Mouse (Mus musculus): ENCODE measurements around the gene Fabp1. TPM values are rescaled to one million over a fixed set of nuclear protein-coding genes. Genes with fewer than 3 reads are reported as not detected.

Fabp1 gene
- total RNA-seq, 1 experiment = not detected

DNA sequence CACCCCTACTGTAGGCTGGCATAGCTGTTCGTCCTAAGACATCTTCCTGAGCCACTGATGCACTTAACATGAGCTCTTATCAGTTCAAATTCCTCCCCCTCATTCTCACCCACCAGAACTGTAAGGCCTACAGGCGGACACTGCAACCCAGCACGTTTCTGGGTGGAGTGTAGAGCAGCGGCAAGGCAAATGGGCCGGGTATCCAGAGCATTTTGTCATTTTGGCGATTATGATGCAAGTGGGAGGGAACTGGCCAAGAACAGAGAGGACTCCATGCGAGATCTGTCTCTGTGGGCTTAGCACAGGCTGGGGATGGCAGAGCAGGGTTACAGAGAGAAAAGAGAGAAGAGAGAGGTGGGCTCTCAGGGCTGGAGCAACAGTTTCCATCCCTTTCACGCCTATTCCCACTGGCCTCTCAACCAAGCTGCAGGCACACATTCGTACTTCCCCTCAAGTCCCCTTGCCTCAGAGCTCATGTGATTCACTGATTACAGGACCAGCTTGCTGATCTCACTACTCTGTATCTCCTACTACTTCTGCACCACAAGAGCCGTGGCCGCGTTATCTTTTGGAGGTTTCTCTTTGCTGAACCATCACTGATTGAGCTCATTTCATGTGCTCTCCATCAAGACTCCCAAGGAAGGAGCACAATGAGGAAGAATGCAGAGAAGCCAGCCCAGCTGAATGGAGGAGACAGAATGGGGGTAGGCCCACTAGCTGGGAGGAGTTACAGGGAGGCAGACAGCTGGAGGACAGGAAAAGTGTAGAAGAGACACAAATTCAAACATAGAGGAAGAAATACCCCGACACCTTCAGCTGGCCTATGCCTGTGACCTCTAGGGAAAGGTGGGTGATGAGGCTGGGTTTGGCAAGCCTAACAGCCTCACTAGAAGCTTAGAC, 1.7 kb upstream of the Fabp1 start:
- H3K9ac ChIP-seq (ENCODE audit: insufficient read depth, low read depth, low read length, poor library complexity, severe bottlenecking) = no peak overlapping the region
- no peak overlapping the region for H3K27ac ChIP-seq (ENCODE audit: insufficient read depth, low read depth, low read length, poor library complexity, severe bottlenecking)
- no peak overlapping the region for H3K4me3 ChIP-seq (ENCODE audit: insufficient read depth in 1 of 2, low read depth in 1 of 2, low read length in 2 of 2, poor library complexity in 1 of 2, severe bottlenecking in 1 of 2)
- no peak for TF ChIP-seq MAFK (IDR thresholded peaks at IDR 0.05; ENCODE audit: insufficient read depth, low read depth, low read length)
- no peaks in the 10 kb centered on the region for H3K9me3 ChIP-seq (ENCODE audit: control insufficient read depth, insufficient read depth, low read depth, low read length)
- in situ Hi-C loops (cut with MboI; ENCODE audit: low sequenced_read_pairs in 2 of 2, unreplicated experiment in 2 of 2) = no loop called here
- H3K36me3 ChIP-seq (ENCODE audit: control insufficient read depth, insufficient read depth, low read length, poor library complexity, severe bottlenecking) = no peaks in the 10 kb centered on the region
- DNase-seq (ENCODE audit: low read depth, low spot score) = no peak
- peaks cover 0 to 6% of the 10 kb centered on the region in 2 experiments; a peak in 1 of 4 replicates for H3K4me1 ChIP-seq (ENCODE audit: control insufficient read depth in 2 of 2, insufficient read depth in 2 of 2, low read length in 2 of 2, poor library complexity in 1 of 2)

GRCm38 (mm10) chr6:71201925-71202324, 2.3 kb downstream of the Fabp1 start:
- TF ChIP-seq ZC3H11A (IDR thresholded peaks at IDR 0.05; ENCODE audit: borderline replicate concordance, low read depth, low read length) = no peak
- no peak for TF ChIP-seq CHD2 (IDR thresholded peaks at IDR 0.05; ENCODE audit: low read depth, low read length)
- TF ChIP-seq MAFK (IDR thresholded peaks at IDR 0.05; ENCODE audit: insufficient read depth, low read depth, low read length) = no peak
- no peak for TF ChIP-seq HCFC1 (IDR thresholded peaks at IDR 0.05; ENCODE audit: borderline replicate concordance, insufficient read depth, low read length)
- TF ChIP-seq ZNF384 (IDR thresholded peaks at IDR 0.05; ENCODE audit: low read depth, low read length) = no peak
- Histone ChIP-seq H3K9me3 (ENCODE audit: control insufficient read depth, insufficient read depth, low read depth, low read length) (no peaks in the 10 kb centered on the region), H3K9ac (ENCODE audit: insufficient read depth, low read depth, low read length, poor library complexity, severe bottlenecking) (no peak overlapping the region), H3K27ac (ENCODE audit: insufficient read depth, low read depth, low read length, poor library complexity, severe bottlenecking) (no peak overlapping the region), H3K4me1 (ENCODE audit: control insufficient read depth in 2 of 2, insufficient read depth in 2 of 2, low read length in 2 of 2, poor library complexity in 1 of 2) (peaks cover 3 to 6% of the 10 kb centered on the region in 2 experiments; a peak in 2 of 4 replicates), H3K36me3 (ENCODE audit: control insufficient read depth, insufficient read depth, low read length, poor library complexity, severe bottlenecking) (no peaks in the 10 kb centered on the region), H3K4me3 (ENCODE audit: insufficient read depth in 1 of 2, low read depth in 1 of 2, low read length in 2 of 2, poor library complexity in 1 of 2, severe bottlenecking in 1 of 2) (no peak overlapping the region)
- in situ Hi-C loops (cut with MboI; ENCODE audit: low sequenced_read_pairs in 2 of 2, unreplicated experiment in 2 of 2) = no loop called here
- no peak for DNase-seq (ENCODE audit: low read depth, low spot score)

- H3K9me3 ChIP-seq (ENCODE audit: control insufficient read depth, insufficient read depth, low read depth, low read length) = no peaks in the 10 kb centered on the region
- DNase-seq (ENCODE audit: low read depth, low spot score) = no peak
Measured at GRCm38 (mm10) chr6:71203674-71204073, 4.0 kb downstream of the Fabp1 start.

GRCm38 (mm10) chr6:71204166-71204565, 4.5 kb downstream of the Fabp1 start:
- Histone ChIP-seq H3K27ac (ENCODE audit: insufficient read depth, low read depth, low read length, poor library complexity, severe bottlenecking) (no peak overlapping the region), H3K9me3 (ENCODE audit: control insufficient read depth, insufficient read depth, low read depth, low read length) (no peaks in the 10 kb centered on the region), H3K36me3 (ENCODE audit: control insufficient read depth, insufficient read depth, low read length, poor library complexity, severe bottlenecking) (no peaks in the 10 kb centered on the region), H3K9ac (ENCODE audit: insufficient read depth, low read depth, low read length, poor library complexity, severe bottlenecking) (no peak overlapping the region), H3K4me3 (ENCODE audit: insufficient read depth in 1 of 2, low read depth in 1 of 2, low read length in 2 of 2, poor library complexity in 1 of 2, severe bottlenecking in 1 of 2) (no peak overlapping the region), H3K4me1 (ENCODE audit: control insufficient read depth in 2 of 2, insufficient read depth in 2 of 2, low read length in 2 of 2, poor library complexity in 1 of 2) (peaks cover 2 to 3% of the 10 kb centered on the region in 2 experiments; a peak in 2 of 4 replicates)
- DNase-seq (ENCODE audit: low read depth, low spot score) = no peak
- TF ChIP-seq ZC3H11A (IDR thresholded peaks at IDR 0.05; ENCODE audit: borderline replicate concordance, low read depth, low read length) = no peak
- TF ChIP-seq HCFC1 (IDR thresholded peaks at IDR 0.05; ENCODE audit: borderline replicate concordance, insufficient read depth, low read length) = no peak
- no peak for TF ChIP-seq MAFK (IDR thresholded peaks at IDR 0.05; ENCODE audit: insufficient read depth, low read depth, low read length)
- TF ChIP-seq ZNF384 (IDR thresholded peaks at IDR 0.05; ENCODE audit: low read depth, low read length) = no peak
- TF ChIP-seq CHD2 (IDR thresholded peaks at IDR 0.05; ENCODE audit: low read depth, low read length) = no peak
- in situ Hi-C loops (cut with MboI; ENCODE audit: low sequenced_read_pairs in 2 of 2, unreplicated experiment in 2 of 2) = no loop called here

More at GRCm38 (mm10) chr6:71203674-71204073, 4.0 kb downstream of the Fabp1 start:
- Histone ChIP-seq H3K27ac (ENCODE audit: insufficient read depth, low read depth, low read length, poor library complexity, severe bottlenecking) (no peak overlapping the region), H3K4me3 (ENCODE audit: insufficient read depth in 1 of 2, low read depth in 1 of 2, low read length in 2 of 2, poor library complexity in 1 of 2, severe bottlenecking in 1 of 2) (no peak overlapping the region), H3K36me3 (ENCODE audit: control insufficient read depth, insufficient read depth, low read length, poor library complexity, severe bottlenecking) (no peaks in the 10 kb centered on the region), H3K4me1 (ENCODE audit: control insufficient read depth in 2 of 2, insufficient read depth in 2 of 2, low read length in 2 of 2, poor library complexity in 1 of 2) (peaks cover 1 to 3% of the 10 kb centered on the region in 2 experiments; a peak in 2 of 4 replicates), H3K9ac (ENCODE audit: insufficient read depth, low read depth, low read length, poor library complexity, severe bottlenecking) (no peak overlapping the region)
- TF ChIP-seq HCFC1 (IDR thresholded peaks at IDR 0.05; ENCODE audit: borderline replicate concordance, insufficient read depth, low read length) = no peak
- no peak for TF ChIP-seq ZNF384 (IDR thresholded peaks at IDR 0.05; ENCODE audit: low read depth, low read length)
- no peak for TF ChIP-seq ZC3H11A (IDR thresholded peaks at IDR 0.05; ENCODE audit: borderline replicate concordance, low read depth, low read length)
- no peak for TF ChIP-seq MAFK (IDR thresholded peaks at IDR 0.05; ENCODE audit: insufficient read depth, low read depth, low read length)
- TF ChIP-seq CHD2 (IDR thresholded peaks at IDR 0.05; ENCODE audit: low read depth, low read length) = no peak
- in situ Hi-C loops (cut with MboI; ENCODE audit: low sequenced_read_pairs in 2 of 2, unreplicated experiment in 2 of 2) = no loop called here
